Mouse (Mus musculus) lung, embryonic 15.5 days (tissue): ENCODE measurements at regions not wholly inside any gene's neighbourhood (a gene's known extent, or its start where the extent isn't known, plus 50 kb on each side); places are given as distances from the start of the nearest gene placed in this dataset.

Experiments
- ATAC-seq: fragments of 200-750 bp; cut with Nextera tagmentation; 2 replicates; pipeline ENCODE4 v1.8.0; 2017; ENCODE audit warnings: moderate number of reproducible peaks, borderline replicate concordance; ENCODE audit not compliant: low FRiP score, low TSS enrichment; ENCODE audit errors: extremely low read depth
- H3K27ac ChIP-seq: fragments of 300-500 bp; sonication (generic); 2 replicates; pipeline ENCODE4 v1.5.1; 2015; ENCODE audit warnings: moderate library complexity, mild to moderate bottlenecking, inconsistent platforms
- H3K27me3 ChIP-seq: fragments of 300-500 bp; sonication (generic); 2 replicates; pipeline ENCODE4 v1.6.1; 2015; ENCODE audit warnings: inconsistent platforms
- H3K36me3 ChIP-seq: fragments of 300-500 bp; sonication (generic); 2 replicates; pipeline ENCODE4 v1.6.1; 2015; ENCODE audit warnings: inconsistent platforms
- H3K4me1 ChIP-seq: fragments of 300-500 bp; sonication (generic); 2 replicates; pipeline ENCODE4 v1.6.1; 2015; ENCODE audit warnings: inconsistent platforms
- H3K4me2 ChIP-seq: fragments of 300-500 bp; sonication (generic); 2 replicates; pipeline ENCODE4 v1.6.1; 2015; ENCODE audit warnings: inconsistent platforms, mild to moderate bottlenecking, moderate library complexity
- H3K4me3 ChIP-seq: fragments of 300-500 bp; sonication (generic); 2 replicates; pipeline ENCODE4 v1.5.1; 2015; ENCODE audit warnings: mild to moderate bottlenecking, inconsistent platforms
- H3K9ac ChIP-seq: fragments of 300-500 bp; sonication (generic); 2 replicates; pipeline ENCODE4 v1.6.1; 2015; ENCODE audit warnings: inconsistent platforms
- H3K9me3 ChIP-seq: fragments of 300-500 bp; sonication (generic); 2 replicates; pipeline ENCODE4 v1.6.1; 2016; ENCODE audit warnings: inconsistent platforms
- WGBS: fragments of 180-500 bp; shearing (Covaris S2); methylation state at CpG from one replicate; pipeline ENCODE4 v1.1.7; 2015; 5-methylcytosine and 5-hydroxymethylcytosine counted together

DNA sequence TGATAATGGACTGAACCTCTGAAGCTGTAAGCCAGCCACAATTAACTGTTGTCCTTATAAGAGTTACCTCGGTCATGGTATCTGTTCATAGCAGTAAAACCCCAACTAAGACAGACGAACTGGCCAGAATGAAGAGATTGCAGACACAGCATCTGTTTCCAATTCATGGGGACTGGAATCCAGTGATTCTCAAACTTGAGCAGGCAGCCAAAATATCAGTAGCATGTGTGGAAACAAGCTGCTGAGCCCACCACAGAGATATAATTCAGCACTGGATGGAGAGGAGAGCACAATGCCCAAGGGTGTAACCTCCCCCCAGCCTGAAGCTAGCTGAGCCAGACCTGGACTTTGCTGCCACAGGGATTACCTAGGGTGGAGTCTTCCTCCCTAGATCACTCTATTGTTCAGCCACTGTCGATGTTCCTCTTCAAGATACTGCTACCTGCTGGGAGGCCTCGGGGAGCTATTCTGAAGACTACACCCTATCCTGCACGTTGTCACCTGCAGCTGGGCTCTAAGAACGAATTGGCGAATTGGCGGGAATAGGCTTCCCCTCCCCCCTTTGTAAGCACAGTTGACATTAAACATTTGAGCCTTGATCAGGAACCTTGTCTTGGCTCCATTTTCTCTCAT, 259.1 kb upstream of the Pou3f3 start:
- Histone ChIP-seq H3K9ac (no peak overlapping the region), H3K4me3 (no peak overlapping the region), H3K4me1 (no peaks in the 10 kb centered on the region), H3K4me2 (no peak overlapping the region), H3K9me3 (no peaks in the 10 kb centered on the region), H3K36me3 (no peaks in the 10 kb centered on the region), H3K27ac (no peak overlapping the region), H3K27me3 (no peaks in the 10 kb centered on the region)
- 67% methylated on average over 8 of the region's 8 CpGs for WGBS
- ATAC-seq, result no peak

- Histone ChIP-seq H3K36me3 (no peaks in the 10 kb centered on the region), H3K9me3 (no peaks in the 10 kb centered on the region), H3K4me1 (peaks cover 5% of the 10 kb centered on the region; the same call in 1 of the 2 replicates), H3K27ac (no peak overlapping the region), H3K9ac (no peak overlapping the region), H3K4me2 (no peak overlapping the region), H3K4me3 (no peak overlapping the region), H3K27me3 (no peaks in the 10 kb centered on the region)
- WGBS, result 92% methylated on average over 3 of the region's 3 CpGs
- ATAC-seq, result no peak
Measured at GRCm38 (mm10) chr1:42468365-42468764, 227.2 kb upstream of the Pou3f3 start.

DNA sequence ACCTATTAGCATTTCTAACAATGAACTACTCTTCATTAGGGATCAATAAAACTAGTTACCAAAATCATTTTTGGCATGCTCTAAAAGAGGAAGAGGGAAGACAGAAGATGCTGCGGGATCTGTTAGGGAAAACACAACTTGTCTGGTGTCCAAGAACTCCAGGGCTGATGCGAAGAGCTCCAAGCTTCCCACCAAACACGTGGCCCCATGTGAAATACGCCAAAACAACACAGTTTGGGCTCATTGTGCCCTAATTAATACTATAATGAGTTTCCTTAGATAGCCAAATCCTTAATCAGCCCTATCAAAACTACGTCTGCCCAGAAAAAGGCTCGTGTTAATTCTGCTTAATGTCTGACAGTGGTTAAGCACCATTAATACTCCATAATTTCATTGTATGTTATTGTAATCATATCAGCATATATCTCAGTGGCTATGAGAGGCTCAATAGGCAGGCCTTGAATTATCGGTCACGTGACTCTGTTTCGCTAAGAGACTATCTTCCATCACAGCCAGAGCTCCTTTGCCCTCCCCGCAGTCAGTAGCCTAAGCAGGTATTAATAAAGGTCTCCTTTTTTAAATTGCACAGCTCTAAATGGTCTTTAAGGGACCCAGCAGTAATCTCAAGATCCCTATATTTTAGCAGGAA, 223.6 kb upstream of the Pou3f3 start:
- Histone ChIP-seq H3K27me3 (no peaks in the 10 kb centered on the region), H3K27ac (no peak overlapping the region), H3K4me2 (no peak overlapping the region), H3K4me1 (peaks cover 5% of the 10 kb centered on the region; the same call in 1 of the 2 replicates), H3K36me3 (no peaks in the 10 kb centered on the region), H3K9me3 (no peaks in the 10 kb centered on the region), H3K4me3 (no peak overlapping the region), H3K9ac (no peak overlapping the region)
- WGBS, result 72% methylated on average over 10 of the region's 10 CpGs
- ATAC-seq, result no peak

GRCm38 (mm10) chr1:42472495-42473230, 222.9 kb upstream of the Pou3f3 start:
- no peak for ATAC-seq
- no peak overlapping the region for H3K4me2 ChIP-seq
- no peak overlapping the region for H3K4me3 ChIP-seq
- H3K9ac ChIP-seq, result no peak overlapping the region
- H3K27me3 ChIP-seq, result no peaks in the 10 kb centered on the region
- peaks cover 5% of the 10 kb centered on the region; the same call in 1 of the 2 replicates for H3K4me1 ChIP-seq
- no peak overlapping the region for H3K27ac ChIP-seq
- 45% methylated on average over 13 of the region's 13 CpGs for WGBS
- no peaks in the 10 kb centered on the region for H3K9me3 ChIP-seq
- H3K36me3 ChIP-seq, result no peaks in the 10 kb centered on the region

DNA sequence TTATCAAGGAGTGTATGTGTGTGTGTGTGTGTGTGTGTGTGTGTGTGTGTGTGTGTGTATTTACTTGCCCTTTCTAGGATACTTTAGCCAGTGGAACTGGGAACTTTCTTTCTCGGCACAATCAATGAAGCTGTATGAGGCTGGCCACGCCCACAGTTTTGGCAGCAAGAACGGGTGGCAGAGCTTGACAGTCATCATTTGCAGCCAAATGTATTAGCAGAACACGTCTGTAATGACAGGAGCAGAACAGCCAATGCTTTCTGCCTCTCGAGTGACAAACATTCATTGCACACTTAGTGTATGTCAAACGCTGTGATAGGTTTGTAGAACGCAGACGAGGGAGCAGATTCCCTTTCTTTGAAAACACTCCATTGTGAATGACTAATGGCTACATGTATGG, 221.4 kb upstream of the Pou3f3 start:
- WGBS, result 49% methylated on average over 8 of the region's 8 CpGs
- H3K27ac ChIP-seq, result no peak overlapping the region
- H3K9me3 ChIP-seq, result no peaks in the 10 kb centered on the region
- no peak overlapping the region for H3K4me3 ChIP-seq
- no peak overlapping the region for H3K9ac ChIP-seq
- no peak for ATAC-seq
- no peaks in the 10 kb centered on the region for H3K27me3 ChIP-seq
- no peak overlapping the region for H3K4me2 ChIP-seq
- H3K4me1 ChIP-seq, result peaks cover 5% of the 10 kb centered on the region; the same call in 1 of the 2 replicates
- no peaks in the 10 kb centered on the region for H3K36me3 ChIP-seq

DNA sequence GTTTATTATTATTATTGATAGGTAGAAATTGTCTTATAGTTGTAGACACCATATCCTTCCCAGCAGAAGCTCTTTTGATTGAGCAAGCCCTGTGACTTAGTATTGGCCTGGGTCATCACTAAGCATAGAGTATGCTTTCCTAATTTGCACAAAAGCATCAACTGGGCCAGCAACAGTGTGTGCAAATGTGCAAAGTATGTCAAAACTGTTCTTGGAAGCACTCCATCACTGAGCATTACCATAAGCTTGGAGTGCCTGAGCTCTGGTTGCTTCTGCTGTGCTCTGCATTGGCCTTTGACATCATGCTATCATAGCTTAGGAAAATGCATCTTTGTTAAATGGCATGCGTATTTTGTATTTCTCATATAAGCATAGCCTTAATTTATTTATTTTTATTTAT, 220.7 kb upstream of the Pou3f3 start:
- H3K9me3 ChIP-seq, result no peaks in the 10 kb centered on the region
- 93% methylated on average over 1 of the region's 1 CpGs for WGBS
- H3K27ac ChIP-seq, result no peak overlapping the region
- peaks cover 10% of the 10 kb centered on the region for H3K4me1 ChIP-seq
- H3K4me2 ChIP-seq, result no peak overlapping the region
- H3K9ac ChIP-seq, result no peak overlapping the region
- H3K4me3 ChIP-seq, result no peak overlapping the region
- no peak for ATAC-seq
- no peaks in the 10 kb centered on the region for H3K27me3 ChIP-seq
- no peaks in the 10 kb centered on the region for H3K36me3 ChIP-seq

DNA sequence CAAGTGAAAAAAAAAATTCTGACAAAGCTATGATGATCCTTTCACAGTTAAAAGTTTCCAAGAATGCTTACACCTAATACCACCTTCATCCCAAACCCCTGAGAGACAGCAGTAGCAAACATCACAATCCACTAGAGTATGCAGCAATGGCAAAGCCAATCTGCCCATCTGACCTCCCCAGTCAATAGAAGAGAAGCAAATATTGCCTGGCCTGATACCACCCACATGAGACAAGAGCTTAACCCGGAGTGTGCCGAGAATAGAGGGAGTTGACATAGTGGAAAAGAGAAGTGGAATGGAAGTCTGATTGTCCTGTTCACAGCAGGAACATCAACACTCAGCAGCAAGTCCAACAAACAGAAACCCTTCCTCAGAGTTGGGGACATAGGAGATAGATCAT, 219.9 kb upstream of the Pou3f3 start:
- H3K4me3 ChIP-seq, result no peak overlapping the region
- no peaks in the 10 kb centered on the region for H3K27me3 ChIP-seq
- H3K9ac ChIP-seq, result no peak overlapping the region
- no peak overlapping the region for H3K4me2 ChIP-seq
- peaks cover 12% of the 10 kb centered on the region for H3K4me1 ChIP-seq
- 49% methylated on average over 2 of the region's 2 CpGs for WGBS
- H3K36me3 ChIP-seq, result no peaks in the 10 kb centered on the region
- H3K27ac ChIP-seq, result no peak overlapping the region
- ATAC-seq, result no peak
- H3K9me3 ChIP-seq, result no peaks in the 10 kb centered on the region

DNA sequence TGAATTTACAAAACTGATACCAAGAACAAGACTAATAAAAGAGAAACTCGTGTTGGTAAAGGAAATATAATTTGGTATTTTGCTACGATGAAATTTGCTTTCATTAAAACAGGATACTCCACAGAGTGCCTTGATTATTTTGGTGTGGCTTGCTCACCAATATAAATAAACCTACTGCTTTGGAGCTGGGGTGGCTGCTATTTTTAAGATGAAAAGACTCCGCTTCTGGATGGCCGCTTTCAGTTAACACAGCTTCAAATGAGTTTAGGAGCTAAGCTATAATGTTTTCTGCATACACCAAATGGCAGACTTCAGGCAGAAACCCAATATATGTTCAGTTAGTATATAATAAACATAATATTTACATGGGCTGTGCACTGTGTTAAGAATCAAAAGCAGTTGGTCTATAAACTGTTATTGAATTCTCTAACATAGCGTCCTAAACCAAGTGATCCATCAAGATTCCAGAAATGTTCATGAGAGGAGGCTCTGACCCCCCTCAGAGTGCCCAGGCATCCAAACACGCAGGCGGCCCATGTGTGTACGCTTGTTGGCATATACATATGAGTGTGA, 215.1 kb upstream of the Pou3f3 start:
- no peaks in the 10 kb centered on the region for H3K9me3 ChIP-seq
- H3K4me1 ChIP-seq, result peaks cover 8% of the 10 kb centered on the region; the same call in 1 of the 2 replicates
- peak overlapping the region; percentile 36; the same call in 1 of the 2 replicates for H3K27ac ChIP-seq
- 37% methylated on average over 8 of the region's 8 CpGs for WGBS
- H3K4me3 ChIP-seq, result no peak overlapping the region
- no peak overlapping the region for H3K9ac ChIP-seq
- ATAC-seq, result peak; percentile 64; the same call in 1 of the 2 replicates
- H3K27me3 ChIP-seq, result no peaks in the 10 kb centered on the region
- no peak overlapping the region for H3K4me2 ChIP-seq
- H3K36me3 ChIP-seq, result no peaks in the 10 kb centered on the region

DNA sequence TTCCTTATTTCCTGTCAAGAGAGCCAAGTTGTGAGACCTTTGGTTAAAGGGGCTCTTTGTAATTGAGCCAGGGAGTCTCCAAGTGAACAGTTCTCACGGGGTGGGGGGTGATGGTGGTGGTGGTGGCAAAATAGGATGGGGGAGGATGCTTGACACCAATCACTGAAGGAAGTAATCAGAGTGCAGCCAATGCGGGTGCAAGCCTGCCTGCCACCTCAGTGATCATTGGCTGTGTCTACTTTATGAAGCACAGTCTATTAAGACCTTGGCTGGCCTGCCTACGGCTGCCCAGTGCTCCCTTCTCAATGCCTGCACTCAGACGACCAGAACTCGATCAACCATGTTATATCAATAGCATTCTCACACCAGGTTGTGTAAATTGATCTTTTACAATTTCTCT, 206.0 kb upstream of the Pou3f3 start:
- Histone ChIP-seq H3K4me3 (no peak overlapping the region), H3K36me3 (no peaks in the 10 kb centered on the region), H3K9me3 (no peaks in the 10 kb centered on the region), H3K27me3 (peaks cover 19% of the 10 kb centered on the region; the same call in 1 of the 2 replicates), H3K4me2 (no peak overlapping the region), H3K27ac (no peak overlapping the region), H3K4me1 (peaks cover 20% of the 10 kb centered on the region), H3K9ac (no peak overlapping the region)
- 75% methylated on average over 5 of the region's 5 CpGs for WGBS
- no peak for ATAC-seq

GRCm38 (mm10) chr1:42490856-42491643, 204.5 kb upstream of the Pou3f3 start:
- WGBS, result 18% methylated on average over 11 of the region's 11 CpGs
- ATAC-seq, result peak; percentile 55; the same call in 1 of the 2 replicates
- peaks cover 20% of the 10 kb centered on the region for H3K4me1 ChIP-seq
- peaks cover 19% of the 10 kb centered on the region; the same call in 1 of the 2 replicates for H3K27me3 ChIP-seq
- no peaks in the 10 kb centered on the region for H3K36me3 ChIP-seq
- H3K27ac ChIP-seq, result no peak overlapping the region
- no peak overlapping the region for H3K9ac ChIP-seq
- no peaks in the 10 kb centered on the region for H3K9me3 ChIP-seq
- peak overlapping the region; percentile 28 for H3K4me3 ChIP-seq
- peak overlapping the region; percentile 58 for H3K4me2 ChIP-seq

DNA sequence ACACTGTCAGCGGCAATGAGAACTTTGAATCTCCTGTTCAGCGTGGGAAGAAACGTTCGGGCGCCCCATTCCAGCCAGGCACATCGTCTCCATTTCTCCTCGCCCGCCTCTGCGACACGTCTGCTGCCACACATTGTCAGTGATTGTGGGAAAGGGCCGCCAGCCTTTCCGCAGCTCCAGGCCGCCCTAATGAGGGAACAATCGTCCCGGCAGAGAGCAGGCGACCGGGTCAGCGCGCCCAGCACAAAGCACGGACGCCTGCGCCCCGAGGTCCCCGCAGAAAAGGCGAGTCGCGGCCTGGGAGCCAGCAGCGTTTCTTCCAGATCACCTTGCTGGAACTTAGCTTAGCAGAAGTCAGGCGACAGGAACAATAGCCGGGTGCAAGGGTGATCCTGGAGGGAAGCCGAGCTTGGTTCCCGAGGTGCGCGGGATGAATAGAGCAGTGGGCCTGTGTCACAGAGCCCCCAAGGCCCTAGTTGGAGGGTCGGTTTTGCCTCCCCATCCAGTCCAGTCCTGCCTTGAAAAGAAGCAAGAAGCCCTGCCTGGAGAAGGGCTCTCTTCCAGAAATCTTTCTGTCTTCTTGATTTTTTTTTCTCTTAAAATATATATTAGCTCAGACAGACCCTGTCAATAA, 203.8 kb upstream of the Pou3f3 start:
- peak overlapping the region; percentile 19; the same call in 1 of the 2 replicates for H3K9ac ChIP-seq
- WGBS, result 5% methylated on average over 35 of the region's 35 CpGs
- H3K9me3 ChIP-seq, result no peaks in the 10 kb centered on the region
- peaks cover 19% of the 10 kb centered on the region; the same call in 1 of the 2 replicates for H3K27me3 ChIP-seq
- H3K36me3 ChIP-seq, result no peaks in the 10 kb centered on the region
- peaks cover 20% of the 10 kb centered on the region for H3K4me1 ChIP-seq
- peak; percentile 39; the same call in 1 of the 2 replicates for ATAC-seq
- no peak overlapping the region for H3K27ac ChIP-seq
- peak overlapping the region; percentile 58 for H3K4me2 ChIP-seq
- peak overlapping the region; percentile 28 for H3K4me3 ChIP-seq
